Mouse (Mus musculus) kidney, embryonic 15.5 days (tissue): Measurements from ENCODE around the gene BC051142. TPM values are rescaled to one million over a fixed set of nuclear protein-coding genes. Genes with fewer than 3 reads are reported as not detected.
A peak's percentile ranks its signal among the peaks of the same experiment; 100 is the strongest.

ENCODE experiments used
- ATAC-seq: fragments of 200-750 bp; cut with Nextera tagmentation; replicated peaks from 2 replicates; pipeline ENCODE4 v1.8.0; 2017; ENCODE audit warnings: moderate TSS enrichment; ENCODE audit not compliant: low FRiP score
- H3K27ac ChIP-seq: fragments of 300-500 bp; sonication (generic); 2 replicates; pipeline ENCODE4 v1.5.1; 2015; ENCODE audit warnings: mild to moderate bottlenecking, inconsistent platforms
- H3K27me3 ChIP-seq: fragments of 300-500 bp; sonication (generic); 2 replicates; pipeline ENCODE4 v1.6.1; 2015; ENCODE audit warnings: inconsistent platforms
- H3K36me3 ChIP-seq: fragments of 300-500 bp; sonication (generic); 2 replicates; pipeline ENCODE4 v1.6.1; 2015; ENCODE audit warnings: inconsistent platforms
- H3K4me1 ChIP-seq: fragments of 300-500 bp; sonication (generic); 2 replicates; pipeline ENCODE4 v1.6.1; 2015; ENCODE audit warnings: inconsistent platforms
- H3K4me2 ChIP-seq: fragments of 300-500 bp; sonication (generic); 2 replicates; pipeline ENCODE4 v1.6.1; 2015; ENCODE audit warnings: moderate library complexity, mild to moderate bottlenecking, inconsistent platforms
- H3K4me3 ChIP-seq: fragments of 300-500 bp; sonication (generic); replicated peaks from 2 replicates; pipeline ENCODE4 v1.5.1; 2015; ENCODE audit warnings: mild to moderate bottlenecking, inconsistent platforms
- H3K9ac ChIP-seq: fragments of 300-500 bp; sonication (generic); 2 replicates; pipeline ENCODE4 v1.6.1; 2015; ENCODE audit warnings: mild to moderate bottlenecking, inconsistent platforms
- H3K9me3 ChIP-seq: fragments of 300-500 bp; sonication (generic); replicated peaks from 2 replicates; pipeline ENCODE4 v1.6.1; 2016; ENCODE audit warnings: inconsistent platforms
- WGBS: fragments of 180-500 bp; shearing (Covaris S2); methylation state at CpG from one replicate; pipeline ENCODE4 v1.1.7; 2015; ENCODE audit warnings: mixed read lengths; 5-methylcytosine and 5-hydroxymethylcytosine counted together
- polyA plus RNA-seq: library from polyadenylated mRNA; unstranded; fragments of >200 nt; fragmentation: Nextera tagmentation; extraction: Ambion mirVana; gene quantifications from 2 replicates; pipeline ENCODE4 v1.2.1, GENCODE M21; 2015

The BC051142 gene
- polyA plus RNA-seq, 1 experiment from 2014 or later = 0.32 TPM

GRCm38 (mm10) chr17:34378716-34379115, 19.9 kb upstream of the BC051142 start:
- Histone ChIP-seq H3K4me2 (no peak overlapping the region), H3K27ac (no peak overlapping the region), H3K27me3 (no peaks in the 10 kb centered on the region), H3K9ac (no peak overlapping the region), H3K4me1 (no peaks in the 10 kb centered on the region), H3K36me3 (no peaks in the 10 kb centered on the region), H3K4me3 (no peak overlapping the region), H3K9me3 (no peaks in the 10 kb centered on the region)
- ATAC-seq = no peak
- WGBS = 73% methylated on average over 2 of the region's 2 CpGs

- Histone ChIP-seq H3K9me3 (no peaks in the 10 kb centered on the region), H3K27ac (no peak overlapping the region), H3K4me3 (no peak overlapping the region), H3K27me3 (no peaks in the 10 kb centered on the region), H3K36me3 (no peaks in the 10 kb centered on the region), H3K4me2 (no peak overlapping the region), H3K4me1 (no peaks in the 10 kb centered on the region), H3K9ac (no peak overlapping the region)
- no peak for ATAC-seq
- 88% methylated on average over 7 of the region's 7 CpGs for WGBS
Observed at GRCm38 (mm10) chr17:34379451-34379850, 19.2 kb upstream of the BC051142 start.

- Histone ChIP-seq H3K36me3 (no peaks in the 10 kb centered on the region), H3K27me3 (no peaks in the 10 kb centered on the region), H3K9me3 (no peaks in the 10 kb centered on the region), H3K4me3 (no peak overlapping the region), H3K9ac (no peak overlapping the region), H3K4me1 (no peaks in the 10 kb centered on the region), H3K4me2 (no peak overlapping the region), H3K27ac (no peak overlapping the region)
- no peak for ATAC-seq
- 56% methylated on average over 11 of the region's 11 CpGs for WGBS
Observed at GRCm38 (mm10) chr17:34381876-34382275, 16.7 kb upstream of the BC051142 start.

- no peaks in the 10 kb centered on the region for H3K9me3 ChIP-seq
- 78% methylated on average over 7 of the region's 7 CpGs for WGBS
- H3K36me3 ChIP-seq = no peaks in the 10 kb centered on the region
- H3K4me1 ChIP-seq = no peaks in the 10 kb centered on the region
- no peak overlapping the region for H3K9ac ChIP-seq
- no peak for ATAC-seq
- H3K4me2 ChIP-seq = no peak overlapping the region
- H3K27ac ChIP-seq = no peak overlapping the region
- H3K4me3 ChIP-seq = no peak overlapping the region
- H3K27me3 ChIP-seq = no peaks in the 10 kb centered on the region
Observed at GRCm38 (mm10) chr17:34383212-34383611, 15.4 kb upstream of the BC051142 start.

- Histone ChIP-seq H3K36me3 (no peaks in the 10 kb centered on the region), H3K4me3 (no peak overlapping the region), H3K9ac (no peak overlapping the region), H3K4me1 (no peaks in the 10 kb centered on the region), H3K9me3 (no peaks in the 10 kb centered on the region), H3K4me2 (no peak overlapping the region), H3K27ac (no peak overlapping the region), H3K27me3 (no peaks in the 10 kb centered on the region)
- 56% methylated on average over 3 of the region's 3 CpGs for WGBS
- 0 out of 2 replicates have a peak, but pooled peaks have one; percentile 33 for ATAC-seq
Observed at GRCm38 (mm10) chr17:34384699-34385098, 13.9 kb upstream of the BC051142 start.

GRCm38 (mm10) chr17:34386656-34387055, 12.0 kb upstream of the BC051142 start:
- no peak for ATAC-seq
- Histone ChIP-seq H3K4me2 (no peak overlapping the region), H3K9me3 (no peaks in the 10 kb centered on the region), H3K4me1 (peaks cover under 1% of the 10 kb centered on the region; the same call in 1 of the 2 replicates), H3K27ac (no peak overlapping the region), H3K27me3 (0 out of 2 replicates have a peak, but pooled peaks cover 4% of the 10 kb centered on the region), H3K9ac (no peak overlapping the region), H3K4me3 (no peak overlapping the region), H3K36me3 (no peaks in the 10 kb centered on the region)
- WGBS = 78% methylated on average over 2 of the region's 2 CpGs

GRCm38 (mm10) chr17:34388513-34388912, 10.1 kb upstream of the BC051142 start:
- H3K27me3 ChIP-seq = 0 out of 2 replicates have a peak, but pooled peaks cover 4% of the 10 kb centered on the region
- H3K4me2 ChIP-seq = no peak overlapping the region
- no peaks in the 10 kb centered on the region for H3K9me3 ChIP-seq
- no peak overlapping the region for H3K27ac ChIP-seq
- no peak overlapping the region for H3K9ac ChIP-seq
- 42% methylated on average over 4 of the region's 4 CpGs for WGBS
- H3K4me1 ChIP-seq = peaks cover 9% of the 10 kb centered on the region; the same call in 1 of the 2 replicates
- H3K4me3 ChIP-seq = no peak overlapping the region
- no peaks in the 10 kb centered on the region for H3K36me3 ChIP-seq
- no peak for ATAC-seq

- 65% methylated on average over 7 of the region's 7 CpGs for WGBS
- no peak overlapping the region for H3K27ac ChIP-seq
- H3K27me3 ChIP-seq = 0 out of 2 replicates have a peak, but pooled peaks cover 4% of the 10 kb centered on the region
- no peak overlapping the region for H3K9ac ChIP-seq
- H3K9me3 ChIP-seq = no peaks in the 10 kb centered on the region
- no peak for ATAC-seq
- H3K4me2 ChIP-seq = peak overlapping the region; percentile 68; the same call in 1 of the 2 replicates
- peaks cover 9% of the 10 kb centered on the region; the same call in 1 of the 2 replicates for H3K4me1 ChIP-seq
- no peaks in the 10 kb centered on the region for H3K36me3 ChIP-seq
- H3K4me3 ChIP-seq = no peak overlapping the region
Observed at GRCm38 (mm10) chr17:34391507-34391906, 7.1 kb upstream of the BC051142 start.

- H3K9ac ChIP-seq = peak overlapping the region; percentile 33; the same call in 1 of the 2 replicates
- H3K27me3 ChIP-seq = 0 out of 2 replicates have a peak, but pooled peaks cover 4% of the 10 kb centered on the region
- H3K27ac ChIP-seq = no peak overlapping the region
- no peaks in the 10 kb centered on the region for H3K36me3 ChIP-seq
- peak overlapping the region; percentile 43 for H3K4me3 ChIP-seq
- 0 out of 2 replicates have a peak, but pooled peaks have one; percentile 40 for ATAC-seq
- peaks cover 9% of the 10 kb centered on the region; the same call in 1 of the 2 replicates for H3K4me1 ChIP-seq
- peak overlapping the region; percentile 68 for H3K4me2 ChIP-seq
- no peaks in the 10 kb centered on the region for H3K9me3 ChIP-seq
- 3% methylated on average over 24 of the region's 24 CpGs for WGBS
Observed at GRCm38 (mm10) chr17:34392321-34392720, 6.3 kb upstream of the BC051142 start.

GRCm38 (mm10) chr17:34397357-34397756, 1.3 kb upstream of the BC051142 start:
- no peaks in the 10 kb centered on the region for H3K27me3 ChIP-seq
- ATAC-seq = no peak
- no peak overlapping the region for H3K4me2 ChIP-seq
- H3K36me3 ChIP-seq = no peaks in the 10 kb centered on the region
- H3K4me1 ChIP-seq = peaks cover 12% of the 10 kb centered on the region
- H3K27ac ChIP-seq = no peak overlapping the region
- no peak overlapping the region for H3K9ac ChIP-seq
- WGBS = 73% methylated on average over 5 of the region's 5 CpGs
- H3K9me3 ChIP-seq = no peaks in the 10 kb centered on the region
- no peak overlapping the region for H3K4me3 ChIP-seq

GRCm38 (mm10) chr17:34398058-34398710, 436 bp upstream of the BC051142 start:
- peak; percentile 87 for ATAC-seq
- Histone ChIP-seq H3K27me3 (no peaks in the 10 kb centered on the region), H3K27ac (peak overlapping the region; percentile 92; the same call in 1 of the 2 replicates), H3K4me2 (peak overlapping the region; percentile 84), H3K4me1 (peaks cover 11% of the 10 kb centered on the region), H3K4me3 (peak overlapping the region; percentile 62), H3K36me3 (no peaks in the 10 kb centered on the region), H3K9ac (no peak overlapping the region), H3K9me3 (no peaks in the 10 kb centered on the region)
- WGBS = 15% methylated on average over 9 of the region's 9 CpGs

- H3K4me2 ChIP-seq = peak overlapping the region; percentile 84
- H3K27ac ChIP-seq = peak overlapping the region; percentile 92; the same call in 1 of the 2 replicates
- H3K27me3 ChIP-seq = no peaks in the 10 kb centered on the region
- no peak for ATAC-seq
- peaks cover 11% of the 10 kb centered on the region for H3K4me1 ChIP-seq
- no peaks in the 10 kb centered on the region for H3K9me3 ChIP-seq
- WGBS = 57% methylated on average over 4 of the region's 4 CpGs
- H3K36me3 ChIP-seq = no peaks in the 10 kb centered on the region
- no peak overlapping the region for H3K9ac ChIP-seq
- peak overlapping the region; percentile 62 for H3K4me3 ChIP-seq
Observed at GRCm38 (mm10) chr17:34399394-34399715, 735 bp downstream of the BC051142 start.
